Mouse (Mus musculus): Measurements from ENCODE around the gene Scrn1. TPM values are rescaled to one million over a fixed set of nuclear protein-coding genes. Genes with fewer than 3 reads are reported as not detected.

Scrn1 gene
- polyA plus RNA-seq, 1 experiment, result not detected

- WGBS, result 83% methylated on average over 6 of the region's 6 CpGs
- Histone ChIP-seq H3K27ac (ENCODE audit: insufficient read depth, low read depth, low read length) (no peak overlapping the region), H3K4me3 (ENCODE audit: insufficient read depth, low read depth, low read length) (no peak overlapping the region), H3K4me1 (ENCODE audit: control insufficient read depth, insufficient read depth, low read length) (0 out of 2 replicates have a peak, but pooled peaks cover 2% of the 10 kb centered on the region)
- TF ChIP-seq CTCF (IDR thresholded peaks at IDR 0.05; ENCODE audit: insufficient read depth, low read depth, low read length) (no peak), POLR2A (IDR thresholded peaks at IDR 0.05; ENCODE audit: insufficient read depth, low read depth, low read length) (no peak)
These were observed 63.6 kb downstream of the Scrn1 start for GRCm38 (mm10) chr6:54502661-54503115.

GRCm38 (mm10) chr6:54496214-54496613, 70.1 kb downstream of the Scrn1 start:
- Histone ChIP-seq H3K4me3 (ENCODE audit: insufficient read depth, low read depth, low read length) (no peak overlapping the region), H3K4me1 (ENCODE audit: control insufficient read depth, insufficient read depth, low read length) (peaks cover 2% of the 10 kb centered on the region), H3K27ac (ENCODE audit: insufficient read depth, low read depth, low read length) (no peak overlapping the region)
- WGBS, result 75% methylated on average over 7 of the region's 7 CpGs
- no peak for TF ChIP-seq POLR2A (IDR thresholded peaks at IDR 0.05; ENCODE audit: insufficient read depth, low read depth, low read length)
- no peak for TF ChIP-seq CTCF (IDR thresholded peaks at IDR 0.05; ENCODE audit: insufficient read depth, low read depth, low read length)

GRCm38 (mm10) chr6:54494612-54495398, 71.5 kb downstream of the Scrn1 start:
- H3K4me3 ChIP-seq (ENCODE audit: insufficient read depth, low read depth, low read length), result no peak overlapping the region
- TF ChIP-seq POLR2A (IDR thresholded peaks at IDR 0.05; ENCODE audit: insufficient read depth, low read depth, low read length), result no peak
- no peak for TF ChIP-seq CTCF (IDR thresholded peaks at IDR 0.05; ENCODE audit: insufficient read depth, low read depth, low read length)
- WGBS, result 66% methylated on average over 11 of the region's 11 CpGs
- peaks cover 2% of the 10 kb centered on the region for H3K4me1 ChIP-seq (ENCODE audit: control insufficient read depth, insufficient read depth, low read length)
- H3K27ac ChIP-seq (ENCODE audit: insufficient read depth, low read depth, low read length), result no peak overlapping the region

GRCm38 (mm10) chr6:54494097-54494496, 72.2 kb downstream of the Scrn1 start:
- peaks cover 2% of the 10 kb centered on the region for H3K4me1 ChIP-seq (ENCODE audit: control insufficient read depth, insufficient read depth, low read length)
- TF ChIP-seq POLR2A (IDR thresholded peaks at IDR 0.05; ENCODE audit: insufficient read depth, low read depth, low read length) (no peak), CTCF (IDR thresholded peaks at IDR 0.05; ENCODE audit: insufficient read depth, low read depth, low read length) (no peak)
- H3K27ac ChIP-seq (ENCODE audit: insufficient read depth, low read depth, low read length), result no peak overlapping the region
- no peak overlapping the region for H3K4me3 ChIP-seq (ENCODE audit: insufficient read depth, low read depth, low read length)

GRCm38 (mm10) chr6:54491074-54491473, 75.2 kb downstream of the Scrn1 start:
- TF ChIP-seq POLR2A (IDR thresholded peaks at IDR 0.05; ENCODE audit: insufficient read depth, low read depth, low read length), result no peak
- TF ChIP-seq CTCF (IDR thresholded peaks at IDR 0.05; ENCODE audit: insufficient read depth, low read depth, low read length), result no peak
- no peak overlapping the region for H3K27ac ChIP-seq (ENCODE audit: insufficient read depth, low read depth, low read length)
- 85% methylated on average over 7 of the region's 7 CpGs for WGBS
- H3K4me1 ChIP-seq (ENCODE audit: control insufficient read depth, insufficient read depth, low read length), result peaks cover under 1% of the 10 kb centered on the region
- no peak overlapping the region for H3K4me3 ChIP-seq (ENCODE audit: insufficient read depth, low read depth, low read length)

GRCm38 (mm10) chr6:54485973-54486569, 80.2 kb downstream of the Scrn1 start:
- WGBS, result 56% methylated on average over 6 of the region's 6 CpGs
- peaks cover 12% of the 10 kb centered on the region for H3K4me1 ChIP-seq (ENCODE audit: control insufficient read depth, insufficient read depth, low read length)
- TF ChIP-seq CTCF (IDR thresholded peaks at IDR 0.05; ENCODE audit: insufficient read depth, low read depth, low read length) (no peak), POLR2A (IDR thresholded peaks at IDR 0.05; ENCODE audit: insufficient read depth, low read depth, low read length) (no peak)
- no peak overlapping the region for H3K27ac ChIP-seq (ENCODE audit: insufficient read depth, low read depth, low read length)
- no peak overlapping the region for H3K4me3 ChIP-seq (ENCODE audit: insufficient read depth, low read depth, low read length)

- Histone ChIP-seq H3K4me1 (ENCODE audit: control insufficient read depth, insufficient read depth, low read length) (peaks cover 12% of the 10 kb centered on the region), H3K27ac (ENCODE audit: insufficient read depth, low read depth, low read length) (no peak overlapping the region), H3K4me3 (ENCODE audit: insufficient read depth, low read depth, low read length) (no peak overlapping the region)
- TF ChIP-seq POLR2A (IDR thresholded peaks at IDR 0.05; ENCODE audit: insufficient read depth, low read depth, low read length), result no peak
- TF ChIP-seq CTCF (IDR thresholded peaks at IDR 0.05; ENCODE audit: insufficient read depth, low read depth, low read length), result no peak
- 19% methylated on average over 24 of the region's 25 CpGs for WGBS
These were observed 80.8 kb downstream of the Scrn1 start for GRCm38 (mm10) chr6:54485435-54485901.

- H3K27ac ChIP-seq (ENCODE audit: insufficient read depth, low read depth, low read length), result no peak overlapping the region
- H3K4me3 ChIP-seq (ENCODE audit: insufficient read depth, low read depth, low read length), result no peak overlapping the region
- H3K4me1 ChIP-seq (ENCODE audit: control insufficient read depth, insufficient read depth, low read length), result peaks cover 12% of the 10 kb centered on the region
- 55% methylated on average over 12 of the region's 12 CpGs for WGBS
- TF ChIP-seq POLR2A (IDR thresholded peaks at IDR 0.05; ENCODE audit: insufficient read depth, low read depth, low read length), result no peak
- TF ChIP-seq CTCF (IDR thresholded peaks at IDR 0.05; ENCODE audit: insufficient read depth, low read depth, low read length), result no peak
These were observed 81.3 kb downstream of the Scrn1 start for GRCm38 (mm10) chr6:54485000-54485399.
